Mouse (Mus musculus): ENCODE data around the gene Epb41l4b.

DNA sequence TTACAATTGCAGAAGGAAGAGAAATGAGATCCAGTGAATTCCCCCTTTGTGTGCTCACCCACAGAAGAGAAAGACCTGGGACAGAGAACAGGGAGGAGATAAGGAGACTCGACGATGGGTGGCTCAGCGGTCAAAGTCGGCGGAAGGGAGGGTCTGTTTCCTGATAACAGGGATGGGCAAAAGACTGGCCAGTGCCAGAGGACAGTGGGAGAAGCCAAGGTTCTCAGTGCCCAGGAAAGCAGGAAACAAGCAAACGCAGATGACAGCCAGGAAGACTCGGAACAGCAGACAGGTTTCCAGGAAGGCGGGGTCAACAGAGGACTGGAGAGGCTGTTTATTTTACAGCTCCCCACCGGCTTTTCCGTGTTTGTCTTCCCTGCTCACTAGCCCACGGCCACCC, 20.2 kb downstream of the Epb41l4b start:
- TF ChIP-seq CTCF (IDR thresholded peaks at IDR 0.05; ENCODE audit: low read depth) (no peak), EP300 (optimal IDR thresholded peaks at IDR 0.05) (no peak)
